Comparison of ENCODE assay signal across 26 mouse cellular contexts in the genomic region with DNA sequence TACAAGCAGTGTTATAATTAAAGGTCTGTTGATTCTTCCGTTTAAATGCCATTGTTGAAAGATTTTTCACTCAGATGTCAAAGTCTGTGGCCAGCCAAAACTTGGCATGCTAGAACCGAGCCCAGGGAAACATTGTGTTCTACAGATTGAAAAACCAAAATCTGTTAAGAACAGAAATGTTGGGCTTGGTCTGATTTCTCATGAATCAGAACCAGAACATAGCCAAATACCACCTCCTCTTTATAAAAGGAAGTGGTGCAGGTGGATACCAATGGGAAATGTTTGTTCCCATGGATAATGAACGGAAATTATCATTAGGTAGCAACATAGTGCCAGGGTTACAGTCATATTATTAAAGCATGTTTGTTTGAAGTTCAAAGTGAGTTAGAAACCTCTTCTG.
"Had no signal": no experiment of that assay in that cellular context is flagged by ENCODE, and none has a peak within 500 bp of the region (broad histone marks: within the 10 kb centered on the region; RNA-seq: fewer than 3 reads in every experiment).

No protein-coding gene starts in this region.

- H3K27ac ChIP-seq: heart, embryonic 10.5 days; hindbrain, embryonic 10.5 days; hindbrain, embryonic 12.5 days; hindbrain, embryonic 14.5 days; intestine, embryonic 15.5 days; left cerebral cortex, adult 2 months; limb, embryonic 10.5 days; limb, embryonic 12.5 days; liver, embryonic 13.5 days; liver, embryonic 15.5 days had no signal

- ATAC-seq: hindbrain, embryonic 16.5 days; inflammation-experienced regulatory T-cells, adult 6 months; intestine, embryonic 15.5 days; intestine, postnatal 0 days; liver, postnatal 0 days had no signal

- H3K4me1 ChIP-seq: heart, embryonic 10.5 days; heart, embryonic 12.5 days; hindbrain, embryonic 10.5 days; hindbrain, embryonic 12.5 days; intestine, embryonic 15.5 days; limb, embryonic 10.5 days; limb, embryonic 12.5 days; liver, embryonic 13.5 days; liver, embryonic 15.5 days had no signal

- H3K36me3 ChIP-seq: heart, embryonic 10.5 days; heart, embryonic 12.5 days; hindbrain, embryonic 10.5 days; hindbrain, embryonic 12.5 days; intestine, embryonic 15.5 days; limb, embryonic 10.5 days; limb, embryonic 12.5 days; liver, embryonic 13.5 days; liver, embryonic 15.5 days had no signal

- H3K27me3 ChIP-seq: heart, embryonic 12.5 days; hindbrain, embryonic 12.5 days; intestine, embryonic 15.5 days; limb, embryonic 12.5 days; liver, embryonic 13.5 days; liver, embryonic 15.5 days had no signal

- H3K9me3 ChIP-seq: heart, embryonic 10.5 days; heart, embryonic 12.5 days; hindbrain, embryonic 10.5 days; hindbrain, embryonic 12.5 days; intestine, embryonic 15.5 days; limb, embryonic 10.5 days; limb, embryonic 12.5 days; liver, embryonic 13.5 days; liver, embryonic 15.5 days had no signal

- DNase-seq: gastrocnemius, postnatal 14 days; gastrocnemius, postnatal 36 days; heart, postnatal 10 days; heart, postnatal 4 days; kidney, adult 18-20 months; kidney, adult 8-10 months; kidney, postnatal 10 days; kidney, postnatal 25 days; kidney, postnatal 4 days; liver; liver, embryonic 13.5 days; liver, postnatal 0 days had no signal

- H3K4me2 ChIP-seq: heart, embryonic 12.5 days; hindbrain, embryonic 12.5 days; hindbrain, embryonic 14.5 days; intestine, embryonic 15.5 days; limb, embryonic 12.5 days; liver, embryonic 11.5 days; liver, embryonic 13.5 days; liver, embryonic 15.5 days had no signal

- H3K4me3 ChIP-seq: heart, embryonic 10.5 days; heart, embryonic 12.5 days; hindbrain, embryonic 10.5 days; hindbrain, embryonic 12.5 days; intestine, embryonic 15.5 days; left cerebral cortex, adult 2 months; limb, embryonic 10.5 days; limb, embryonic 12.5 days; liver, embryonic 13.5 days; liver, embryonic 15.5 days had no signal

- H3K9ac ChIP-seq: heart, embryonic 12.5 days; hindbrain, embryonic 12.5 days; hindbrain, embryonic 14.5 days; intestine, embryonic 15.5 days; limb, embryonic 12.5 days; liver, embryonic 13.5 days; liver, embryonic 15.5 days; liver, postnatal 0 days had no signal
